Mouse (Mus musculus) forebrain, embryonic 15.5 days (tissue): ENCODE data around the gene Olfr313. TPM values are rescaled to one million over a fixed set of nuclear protein-coding genes. Genes with fewer than 3 reads are reported as not detected.

Experiments
- ATAC-seq: fragments of 200-750 bp; cut with Nextera tagmentation; replicated peaks from 2 replicates; pipeline ENCODE4 v1.8.0; 2017; ENCODE audit warnings: mild to moderate bottlenecking, moderate TSS enrichment, moderate library complexity
- H3K27ac ChIP-seq: fragments of 300-500 bp; sonication (generic); replicated peaks from 2 replicates; pipeline ENCODE4 v1.5.1; 2015; ENCODE audit warnings: mild to moderate bottlenecking, inconsistent platforms
- H3K27me3 ChIP-seq: fragments of 300-500 bp; sonication (generic); 2 replicates; pipeline ENCODE4 v1.6.1; 2015; ENCODE audit warnings: inconsistent platforms
- H3K36me3 ChIP-seq: fragments of 300-500 bp; sonication (generic); 2 replicates; pipeline ENCODE4 v1.6.1; 2015; ENCODE audit warnings: mild to moderate bottlenecking, inconsistent platforms
- H3K4me1 ChIP-seq: fragments of 300-500 bp; sonication (generic); 2 replicates; pipeline ENCODE4 v1.6.1; 2015; ENCODE audit warnings: inconsistent platforms
- H3K4me2 ChIP-seq: fragments of 300-500 bp; sonication (generic); replicated peaks from 2 replicates; pipeline ENCODE4 v1.6.1; 2015; ENCODE audit warnings: mild to moderate bottlenecking, inconsistent platforms
- H3K4me3 ChIP-seq: fragments of 300-500 bp; sonication (generic); 2 replicates; pipeline ENCODE4 v1.5.1; 2015; ENCODE audit warnings: mild to moderate bottlenecking, inconsistent platforms
- H3K9ac ChIP-seq: fragments of 300-500 bp; sonication (generic); replicated peaks from 2 replicates; pipeline ENCODE4 v1.6.1; 2015; ENCODE audit warnings: mild to moderate bottlenecking, inconsistent platforms
- H3K9me3 ChIP-seq: fragments of 300-500 bp; sonication (generic); 2 replicates; pipeline ENCODE4 v1.6.1; 2016; ENCODE audit warnings: inconsistent platforms
- WGBS: fragments of 180-500 bp; shearing (Covaris S2); methylation state at CpG from one replicate; pipeline ENCODE4 v1.1.7; 2015; ENCODE audit warnings: mixed read lengths; 5-methylcytosine and 5-hydroxymethylcytosine counted together
- polyA plus RNA-seq: library from polyadenylated mRNA; unstranded; fragments of >200 nt; fragmentation: Nextera tagmentation; extraction: Ambion mirVana; gene quantifications from 2 replicates; pipeline ENCODE4 v1.2.1, GENCODE M21; 2015

The Olfr313 gene
- polyA plus RNA-seq, 1 experiment from 2014 or later: not detected

- ATAC-seq: no peak
- Histone ChIP-seq H3K27me3 (no peaks in the 10 kb centered on the region), H3K9me3 (peaks cover 3% of the 10 kb centered on the region; the same call in 1 of the 2 replicates), H3K9ac (no peak overlapping the region), H3K36me3 (peaks cover 53% of the 10 kb centered on the region), H3K4me2 (no peak overlapping the region), H3K27ac (no peak overlapping the region), H3K4me3 (no peak overlapping the region), H3K4me1 (no peaks in the 10 kb centered on the region)
- WGBS: 97% methylated on average over 8 of the region's 8 CpGs
Observed at GRCm38 (mm10) chr11:58860744-58861143, 45.9 kb downstream of the Olfr313 start.

- peak within 1 kb of the TSS; percentile 82 for H3K9ac ChIP-seq
- WGBS: 4% methylated on average over 37 of the region's 37 CpGs
- ATAC-seq: peak; percentile 95
- peak within 1 kb of the TSS; percentile 89 for H3K27ac ChIP-seq
- peak within 1 kb of the TSS; percentile 84 for H3K4me3 ChIP-seq
- no peaks in the 10 kb centered on the region for H3K9me3 ChIP-seq
- H3K27me3 ChIP-seq: no peaks in the 10 kb centered on the region
- H3K36me3 ChIP-seq: peaks cover 11% of the 10 kb centered on the region; the same call in 1 of the 2 replicates
- H3K4me2 ChIP-seq: peak within 1 kb of the TSS; percentile 66
- peaks cover 12% of the 10 kb centered on the region for H3K4me1 ChIP-seq
Observed at GRCm38 (mm10) chr11:58867039-58867953, 52.5 kb downstream of the Olfr313 start, which contains the start of gene 2810021J22Rik. Gene 2810021J22Rik (plus strand): TSS chr11:58867216.

- Histone ChIP-seq H3K9ac (no peak overlapping the region), H3K9me3 (no peaks in the 10 kb centered on the region), H3K27ac (no peak overlapping the region), H3K4me1 (peaks cover 12% of the 10 kb centered on the region), H3K4me2 (peak overlapping the region; percentile 66), H3K4me3 (peak overlapping the region; percentile 84), H3K27me3 (no peaks in the 10 kb centered on the region), H3K36me3 (peaks cover 11% of the 10 kb centered on the region; the same call in 1 of the 2 replicates)
- no peak for ATAC-seq
- 81% methylated on average over 6 of the region's 6 CpGs for WGBS
Observed at GRCm38 (mm10) chr11:58867954-58868330, 53.1 kb downstream of the Olfr313 start.

Other genes with a start within 250 kb of the Olfr313 start
- gene Olfr224, start 244.4 kb upstream of the Olfr313 start, polyA plus RNA-seq: not detected in 2 replicates
- gene Olfr325, start 237.3 kb upstream of the Olfr313 start, polyA plus RNA-seq: not detected in 2 replicates
- not detected in 2 replicates for gene Olfr324, start 219.9 kb upstream of the Olfr313 start, polyA plus RNA-seq
- not detected in 2 replicates for gene 2210407C18Rik, start 198.9 kb upstream of the Olfr313 start, polyA plus RNA-seq
- not detected in 2 replicates for gene Olfr323, start 184.5 kb upstream of the Olfr313 start, polyA plus RNA-seq
- not detected in 2 replicates for gene Trim58, start 174.5 kb upstream of the Olfr313 start, polyA plus RNA-seq
- gene Olfr322, start 156.2 kb upstream of the Olfr313 start, polyA plus RNA-seq: not detected in 2 replicates
- gene Olfr320, start 133.9 kb upstream of the Olfr313 start, polyA plus RNA-seq: not detected in 2 replicates
- gene Olfr319, start 115.8 kb upstream of the Olfr313 start, polyA plus RNA-seq: 0.19 TPM in 1 of 2 replicates, not detected in the other
- not detected in 2 replicates for gene Olfr318, start 91.0 kb upstream of the Olfr313 start, polyA plus RNA-seq
- gene Olfr317, start 75.8 kb upstream of the Olfr313 start, polyA plus RNA-seq: 0.06 and 0.10 TPM in 2 replicates
- gene Olfr316, start 62.3 kb upstream of the Olfr313 start, polyA plus RNA-seq: 0.08 TPM in 1 of 2 replicates, not detected in the other
- not detected in 2 replicates for gene Olfr315, start 41.8 kb upstream of the Olfr313 start, polyA plus RNA-seq
- gene Olfr314, start 32.0 kb upstream of the Olfr313 start, polyA plus RNA-seq: not detected in 2 replicates
- 4.9 and 8.4 TPM in 2 replicates for gene Fam183b, start 13.0 kb upstream of the Olfr313 start, polyA plus RNA-seq
- gene Olfr312, start 14.2 kb downstream of the Olfr313 start, polyA plus RNA-seq: not detected in 2 replicates
- not detected in 2 replicates for gene Olfr311, start 24.3 kb downstream of the Olfr313 start, polyA plus RNA-seq
- gene Gm12258, start 32.2 kb downstream of the Olfr313 start, polyA plus RNA-seq: 22.9 TPM in 2 replicates
- 11.5 and 11.6 TPM in 2 replicates for gene 2810021J22Rik, start 52.2 kb downstream of the Olfr313 start, polyA plus RNA-seq
- gene Zfp39, start 89.2 kb downstream of the Olfr313 start, polyA plus RNA-seq: 5.9 and 7.0 TPM in 2 replicates
- gene Btnl10, start 102.9 kb downstream of the Olfr313 start, polyA plus RNA-seq: not detected in 2 replicates
- gene Rnf187, start 123.9 kb downstream of the Olfr313 start, polyA plus RNA-seq: 508 and 517 TPM in 2 replicates
- 355 and 373 TPM in 2 replicates for gene Hist3h2ba, start 133.9 kb downstream of the Olfr313 start, polyA plus RNA-seq
- gene Hist3h2a, start 139.7 kb downstream of the Olfr313 start, polyA plus RNA-seq: 155 and 160 TPM in 2 replicates
- 1.9 and 2.7 TPM in 2 replicates for gene Trim17, start 139.7 kb downstream of the Olfr313 start, polyA plus RNA-seq
- 22.6 and 24.8 TPM in 2 replicates for gene Trim11, start 163.1 kb downstream of the Olfr313 start, polyA plus RNA-seq